Mouse (Mus musculus) small intestine, adult 2 months (tissue): ENCODE data around the gene Uggt2. TPM values are rescaled to one million over a fixed set of nuclear protein-coding genes. Genes with fewer than 3 reads are reported as not detected.
A peak's percentile ranks its signal among the peaks of the same experiment; 100 is the strongest.

Experiments used
- H3K27ac ChIP-seq: fragments of 200-500 bp; 2 replicates; pipeline ENCODE4 v1.5.1; 2012; ENCODE audit warnings: low read depth, low read length, control low read depth, inconsistent platforms; ENCODE audit not compliant: insufficient read depth
- H3K27me3 ChIP-seq: fragments of 200-500 bp; 2 replicates; pipeline ENCODE4 v1.6.1; 2012; ENCODE audit warnings: mild to moderate bottlenecking, moderate library complexity, low read length, inconsistent platforms; ENCODE audit not compliant: control insufficient read depth, insufficient read depth
- H3K36me3 ChIP-seq: fragments of 200-500 bp; 2 replicates; pipeline ENCODE4 v1.6.1; 2012; ENCODE audit warnings: mild to moderate bottlenecking, low read length, control low read depth, inconsistent platforms; ENCODE audit not compliant: control insufficient read depth, insufficient read depth
- H3K4me1 ChIP-seq: fragments of 200-500 bp; 2 replicates; pipeline ENCODE4 v1.6.1; 2012; ENCODE audit warnings: low read length, inconsistent platforms, mixed read lengths; ENCODE audit not compliant: control insufficient read depth, insufficient read depth, insufficient read length
- H3K4me3 ChIP-seq: fragments of 200-500 bp; 2 replicates; pipeline ENCODE4 v1.5.1; 2012; ENCODE audit warnings: low read depth, mild to moderate bottlenecking, control low read depth, inconsistent platforms, low read length, moderate library complexity
- CTCF ChIP-seq: fragments of 200-500 bp; IDR thresholded peaks from 2 replicates; pipeline ENCODE4 v1.5.1; 2012; ENCODE audit warnings: low read depth, mild to moderate bottlenecking, control low read depth, inconsistent platforms, low read length, moderate library complexity, mixed read lengths; ENCODE audit not compliant: insufficient replicate concordance, insufficient read length; ENCODE audit errors: extremely low read depth
- POLR2A ChIP-seq: fragments of 200-500 bp; IDR thresholded peaks from 2 replicates; pipeline ENCODE4 v1.6.1; 2012; ENCODE audit warnings: low read depth, mild to moderate bottlenecking, control low read depth, inconsistent platforms, low read length, moderate library complexity
- WGBS: fragments of 180-500 bp; shearing (Covaris S2); methylation state at CpG from one replicate; pipeline ENCODE4 v1.1.7; 2018; 5-methylcytosine and 5-hydroxymethylcytosine counted together
- polyA plus RNA-seq: library from polyadenylated mRNA; depleted of rRNA; stranded (reverse); fragments of >200 nt; gene quantifications from 2 replicates; pipeline ENCODE4 v1.2.3, GENCODE M21; 2012; rRNA removed

Gene Uggt2
- polyA plus RNA-seq: 0.23 and 0.33 TPM in 2 replicates

- 3% methylated on average over 71 of the region's 72 CpGs for WGBS
- Histone ChIP-seq H3K36me3 (no peaks in the 10 kb centered on the region), H3K27me3 (no peaks in the 10 kb centered on the region), H3K4me1 (no peaks in the 10 kb centered on the region), H3K4me3 (peak within 1 kb of the TSS; percentile 57), H3K27ac (no peak within 1 kb of the TSS)
- no peak for TF ChIP-seq POLR2A
- no peak for TF ChIP-seq CTCF
These were observed at the start of gene Uggt2 for GRCm38 (mm10) chr14:119098851-119099569. TSS of gene Uggt2 (minus strand) at chr14:119099430.

GRCm38 (mm10) chr14:119139381-119139950 lies 40.2 kb upstream of the Uggt2 start:
- Histone ChIP-seq H3K4me3 (no peak overlapping the region), H3K4me1 (no peaks in the 10 kb centered on the region; the same call in 1 of the 2 replicates), H3K27me3 (peaks cover 25% of the 10 kb centered on the region), H3K27ac (no peak overlapping the region), H3K36me3 (no peaks in the 10 kb centered on the region)
- 47% methylated on average over 9 of the region's 9 CpGs for WGBS
- no peak for TF ChIP-seq POLR2A
- no peak for TF ChIP-seq CTCF

- Histone ChIP-seq H3K27me3 (peaks cover 25% of the 10 kb centered on the region), H3K4me3 (0 out of 2 replicates have a peak overlapping the region, but pooled peaks have one; percentile 44), H3K4me1 (no peaks in the 10 kb centered on the region; the same call in 1 of the 2 replicates), H3K27ac (no peak overlapping the region), H3K36me3 (no peaks in the 10 kb centered on the region)
- 2% methylated on average over 20 of the region's 20 CpGs for WGBS
- no peak for TF ChIP-seq POLR2A
- TF ChIP-seq CTCF: no peak
These were observed 39.5 kb upstream of the Uggt2 start for GRCm38 (mm10) chr14:119138786-119139100.

GRCm38 (mm10) chr14:119137906-119138785 lies 38.9 kb upstream of the Uggt2 start, which contains the start of gene Hs6st3:
TSS of gene Hs6st3 (plus strand) at chr14:119138341.
- Histone ChIP-seq H3K4me3 (peak within 1 kb of the TSS; percentile 44), H3K27ac (no peak within 1 kb of the TSS), H3K27me3 (peaks cover 25% of the 10 kb centered on the region), H3K4me1 (no peaks in the 10 kb centered on the region; the same call in 1 of the 2 replicates), H3K36me3 (no peaks in the 10 kb centered on the region)
- TF ChIP-seq POLR2A (no peak), CTCF (no peak)
- 2% methylated on average over 100 of the region's 100 CpGs for WGBS

GRCm38 (mm10) chr14:119137512-119137905 lies 38.3 kb upstream of the Uggt2 start:
- peak overlapping the region; percentile 44 for H3K4me3 ChIP-seq
- 2% methylated on average over 38 of the region's 38 CpGs for WGBS

GRCm38 (mm10) chr14:119127330-119127729 lies 28.1 kb upstream of the Uggt2 start:
- Histone ChIP-seq H3K4me1 (no peaks in the 10 kb centered on the region), H3K27ac (no peak overlapping the region), H3K4me3 (no peak overlapping the region), H3K36me3 (no peaks in the 10 kb centered on the region), H3K27me3 (no peaks in the 10 kb centered on the region)
- TF ChIP-seq CTCF (no peak), POLR2A (no peak)
- 91% methylated on average over 2 of the region's 2 CpGs for WGBS

More at GRCm38 (mm10) chr14:119137512-119137905, 38.3 kb upstream of the Uggt2 start:
- Histone ChIP-seq H3K27me3 (peaks cover 25% of the 10 kb centered on the region), H3K4me1 (no peaks in the 10 kb centered on the region; the same call in 1 of the 2 replicates), H3K36me3 (no peaks in the 10 kb centered on the region), H3K27ac (no peak overlapping the region)
- no peak for TF ChIP-seq POLR2A
- no peak for TF ChIP-seq CTCF
